Mouse (Mus musculus) liver, adult (tissue): Measurements from ENCODE around the gene Cnpy3.

Source experiments
- GATA4 ChIP-seq: IDR thresholded peaks from 2 replicates; pipeline ENCODE4 v1.6.1; 2014; ENCODE audit warnings: mild to moderate bottlenecking, low read length; ENCODE audit not compliant: insufficient replicate concordance

Cnpy3 gene

GRCm38 (mm10) chr17:46772404-46773277 lies 20.6 kb upstream of the Cnpy3 start, which contains the start of gene 2310039H08Rik:
TSS of gene 2310039H08Rik (plus strand) at chr17:46772635.
- no peak for TF ChIP-seq GATA4

GRCm38 (mm10) chr17:46772038-46772403 lies 20.0 kb upstream of the Cnpy3 start:
- TF ChIP-seq GATA4 = no peak

- TF ChIP-seq GATA4 = no peak
These were observed 19.6 kb upstream of the Cnpy3 start for GRCm38 (mm10) chr17:46771616-46772015.

GRCm38 (mm10) chr17:46771025-46771424 lies 19.0 kb upstream of the Cnpy3 start:
- TF ChIP-seq GATA4 = no peak

- no peak for TF ChIP-seq GATA4
These were observed 18.5 kb upstream of the Cnpy3 start for GRCm38 (mm10) chr17:46770546-46770945.

GRCm38 (mm10) chr17:46767868-46768267 lies 15.9 kb upstream of the Cnpy3 start:
- TF ChIP-seq GATA4 = no peak

- TF ChIP-seq GATA4 = no peak
These were observed 11.5 kb upstream of the Cnpy3 start, which contains the start of gene Ptcra for GRCm38 (mm10) chr17:46763544-46763943. TSS of gene Ptcra (minus strand) at chr17:46763712.

- TF ChIP-seq GATA4 = no peak
These were observed 6.7 kb upstream of the Cnpy3 start for GRCm38 (mm10) chr17:46758753-46759152.

- no peak for TF ChIP-seq GATA4
These were observed 789 bp downstream of the Cnpy3 start for GRCm38 (mm10) chr17:46751056-46751793.

GRCm38 (mm10) chr17:46750580-46750979 lies 1.4 kb downstream of the Cnpy3 start:
- no peak for TF ChIP-seq GATA4

GRCm38 (mm10) chr17:46749282-46749681 lies 2.7 kb downstream of the Cnpy3 start:
- TF ChIP-seq GATA4 = no peak

- no peak for TF ChIP-seq GATA4
These were observed 4.2 kb downstream of the Cnpy3 start for GRCm38 (mm10) chr17:46747806-46748205.

GRCm38 (mm10) chr17:46747234-46747633 lies 4.8 kb downstream of the Cnpy3 start:
- no peak for TF ChIP-seq GATA4

GRCm38 (mm10) chr17:46745506-46745905 lies 6.5 kb downstream of the Cnpy3 start:
- TF ChIP-seq GATA4 = no peak

GRCm38 (mm10) chr17:46742986-46743385 lies 9.0 kb downstream of the Cnpy3 start:
- no peak for TF ChIP-seq GATA4

- no peak for TF ChIP-seq GATA4
These were observed 10.7 kb downstream of the Cnpy3 start for GRCm38 (mm10) chr17:46741305-46741704.
